Mouse (Mus musculus): ENCODE results near the gene Phf21a.

DNA sequence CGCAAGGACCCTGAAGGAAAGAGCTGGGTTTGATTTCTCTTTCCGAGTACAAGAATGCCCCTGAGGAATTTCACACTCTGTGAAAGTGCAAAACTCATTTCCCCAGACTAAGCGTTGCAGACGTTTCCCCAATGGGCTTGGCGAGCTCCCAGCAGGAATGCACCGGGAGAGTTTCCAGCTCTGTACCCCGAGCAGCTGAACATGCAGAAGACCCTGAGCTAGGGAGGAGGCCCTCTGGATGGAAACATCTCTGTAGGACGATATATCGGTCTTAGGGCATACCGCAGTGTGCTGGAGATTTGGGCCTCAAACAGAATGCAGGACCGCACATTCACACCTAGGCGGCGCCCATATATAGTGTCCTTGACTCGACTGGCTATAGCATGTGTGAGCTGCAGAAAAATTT lies 37.1 kb upstream of the Phf21a start:
- peak; percentile 68 for TF ChIP-seq CTCF (IDR thresholded peaks at IDR 0.05; ENCODE audit: borderline replicate concordance, extremely low read depth, insufficient read depth, insufficient read length)
- TF ChIP-seq POLR2A (IDR thresholded peaks at IDR 0.05; ENCODE audit: borderline replicate concordance, extremely low read depth, insufficient read depth, insufficient read length, poor library complexity, severe bottlenecking), result no peak
